Mouse (Mus musculus) gastrocnemius, postnatal 14 days (tissue): Measurements from ENCODE around the gene Tbca. TPM values are rescaled to one million over a fixed set of nuclear protein-coding genes. Genes with fewer than 3 reads are reported as not detected.
A peak's percentile ranks its signal among the peaks of the same experiment; 100 is the strongest.

ENCODE experiments used
- DNase-seq: peaks from one replicate; pipeline ENCODE4 v3.0.0; 2021; ENCODE audit warnings: mixed read lengths
- intact Hi-C: fragments of 180-260 bp; cut with DNase I; formaldehyde crosslinking; loops from one replicate; pipeline ENCODE4 v1.15.1; 2025; ENCODE audit warnings: low total_unique reads
- long read RNA-seq, 2 experiments: library from polyadenylated mRNA; stranded (forward); transcript quantifications; one replicate each; pipeline ENCODE4 v2.0.0; 2021
- total RNA-seq, 2 experiments: library from RNA; stranded (reverse); gene quantifications; 2 replicates each; pipeline ENCODE4 v1.2.3; 2021

The Tbca gene
- total RNA-seq, result 10 to 100 TPM; 85.0 to 86.1 TPM
- long read RNA-seq, experiment 1, transcript Tbca-201 (4 exons, 559 nt), result major isoform, 38 of 40 reads
- long read RNA-seq, experiment 1, partial matches to known transcripts, result 2 of 40 reads
- long read RNA-seq, experiment 1, other reads (novel, unspliced or antisense), result 0 of 40 reads
- long read RNA-seq, experiment 2, transcript Tbca-201 (4 exons, 559 nt), result major isoform, 45 of 46 reads
- long read RNA-seq, experiment 2, partial matches to known transcripts, result 1 of 46 reads
- long read RNA-seq, experiment 2, other reads (novel, unspliced or antisense), result 0 of 46 reads

GRCm38 (mm10) chr13:94788771-94789649 is at the start of gene Tbca:
Gene Tbca (plus strand): TSS chr13:94788910.
- peak; percentile 88 for DNase-seq
- intact Hi-C loops, result no loop called here

GRCm38 (mm10) chr13:94745176-94745575 is 43.5 kb upstream of the Tbca start:
- DNase-seq, result no peak
- intact Hi-C loops, result no loop called here

GRCm38 (mm10) chr13:94765852-94766251 is 22.9 kb upstream of the Tbca start:
- no peak for DNase-seq
- intact Hi-C loops, result no loop called here

- intact Hi-C loops, result no loop called here
- no peak for DNase-seq
Observed at GRCm38 (mm10) chr13:94768460-94769154, 20.1 kb upstream of the Tbca start.

- DNase-seq, result no peak
- intact Hi-C loops, result no loop called here
Observed at GRCm38 (mm10) chr13:94769155-94769470, 19.6 kb upstream of the Tbca start.

- intact Hi-C loops, result no loop called here
- no peak for DNase-seq
Observed at GRCm38 (mm10) chr13:94786866-94787265, 1.8 kb upstream of the Tbca start.

- no peak for DNase-seq
- intact Hi-C loops, result no loop called here
Observed at GRCm38 (mm10) chr13:94794689-94795088, 6.0 kb downstream of the Tbca start.

GRCm38 (mm10) chr13:94803480-94804057 is 14.9 kb downstream of the Tbca start:
- intact Hi-C loops, result no loop called here
- no peak for DNase-seq

- intact Hi-C loops, result no loop called here
- DNase-seq, result no peak
Observed at GRCm38 (mm10) chr13:94806315-94807179, 17.8 kb downstream of the Tbca start.

- intact Hi-C loops, result no loop called here
- no peak for DNase-seq
Observed at GRCm38 (mm10) chr13:94808596-94808995, 19.9 kb downstream of the Tbca start.

GRCm38 (mm10) chr13:94809724-94810123 is 21.0 kb downstream of the Tbca start:
- intact Hi-C loops, result no loop called here

GRCm38 (mm10) chr13:94811451-94811850 is 22.7 kb downstream of the Tbca start:
- no peak for DNase-seq
- intact Hi-C loops, result no loop called here

More at GRCm38 (mm10) chr13:94809724-94810123, 21.0 kb downstream of the Tbca start:
- DNase-seq, result no peak

- intact Hi-C loops, result no loop called here
- DNase-seq, result no peak
Observed at GRCm38 (mm10) chr13:94813770-94814169, 25.1 kb downstream of the Tbca start.

- no peak for DNase-seq
- intact Hi-C loops, result no loop called here
Observed at GRCm38 (mm10) chr13:94820516-94820915, 31.8 kb downstream of the Tbca start.

- DNase-seq, result no peak
- intact Hi-C loops, result no loop called here
Observed at GRCm38 (mm10) chr13:94820956-94821355, 32.2 kb downstream of the Tbca start.

- intact Hi-C loops, result no loop called here
Observed at GRCm38 (mm10) chr13:94826389-94826788, 37.7 kb downstream of the Tbca start.

GRCm38 (mm10) chr13:94826986-94827385 is 38.3 kb downstream of the Tbca start:
- intact Hi-C loops, result no loop called here
- DNase-seq, result no peak

More at GRCm38 (mm10) chr13:94826389-94826788, 37.7 kb downstream of the Tbca start:
- DNase-seq, result no peak

GRCm38 (mm10) chr13:94827847-94828246 is 39.1 kb downstream of the Tbca start:
- intact Hi-C loops, result no loop called here
- no peak for DNase-seq
